Mouse (Mus musculus): ENCODE measurements around the gene Med24. TPM values are rescaled to one million over a fixed set of nuclear protein-coding genes. Genes with fewer than 3 reads are reported as not detected.

The Med24 gene
- polyA plus RNA-seq, 1 experiment, result 32.8 TPM

GRCm38 (mm10) chr11:98765421-98766309, 36.4 kb upstream of the Med24 start:
- DNase-seq (ENCODE audit: low spot score), result no peak

GRCm38 (mm10) chr11:98764746-98765145, 35.5 kb upstream of the Med24 start:
- no peak for DNase-seq (ENCODE audit: low spot score)

GRCm38 (mm10) chr11:98764091-98764490, 34.9 kb upstream of the Med24 start:
- DNase-seq (ENCODE audit: low spot score), result no peak

GRCm38 (mm10) chr11:98763502-98763861, 34.2 kb upstream of the Med24 start:
- no peak for DNase-seq (ENCODE audit: low spot score)

GRCm38 (mm10) chr11:98762756-98763501, 33.7 kb upstream of the Med24 start:
- DNase-seq (ENCODE audit: low spot score), result no peak

- no peak for DNase-seq (ENCODE audit: low spot score)
Measured at GRCm38 (mm10) chr11:98761939-98762338, 32.7 kb upstream of the Med24 start.

GRCm38 (mm10) chr11:98756711-98757110, 27.5 kb upstream of the Med24 start:
- DNase-seq (ENCODE audit: low spot score), result no peak

- no peak for DNase-seq (ENCODE audit: low spot score)
Measured at GRCm38 (mm10) chr11:98755726-98756380, 26.6 kb upstream of the Med24 start.

GRCm38 (mm10) chr11:98754621-98755181, 25.5 kb upstream of the Med24 start:
- DNase-seq (ENCODE audit: low spot score), result peak; percentile 56

- DNase-seq (ENCODE audit: low spot score), result peak; percentile 21
Measured at GRCm38 (mm10) chr11:98754151-98754620, 25.0 kb upstream of the Med24 start.

- no peak for DNase-seq (ENCODE audit: low spot score)
Measured at GRCm38 (mm10) chr11:98753264-98753663, 24.0 kb upstream of the Med24 start.

- peak; percentile 19 for DNase-seq (ENCODE audit: low spot score)
Measured at GRCm38 (mm10) chr11:98752562-98753140, 23.4 kb upstream of the Med24 start.

- peak; percentile 31 for DNase-seq (ENCODE audit: low spot score)
Measured at GRCm38 (mm10) chr11:98751221-98751782, 22.1 kb upstream of the Med24 start.

GRCm38 (mm10) chr11:98750351-98751201, 21.3 kb upstream of the Med24 start:
- peak; percentile 77 for DNase-seq (ENCODE audit: low spot score)

GRCm38 (mm10) chr11:98749716-98750115, 20.5 kb upstream of the Med24 start:
- peak; percentile 23 for DNase-seq (ENCODE audit: low spot score)

- peak; percentile 52 for DNase-seq (ENCODE audit: low spot score)
Measured at GRCm38 (mm10) chr11:98748506-98749416, 19.5 kb upstream of the Med24 start.

GRCm38 (mm10) chr11:98747804-98748505, 18.7 kb upstream of the Med24 start:
- peak; percentile 20 for DNase-seq (ENCODE audit: low spot score)
